Mouse (Mus musculus) cortical plate, adult 2 months (tissue): ENCODE measurements at regions not wholly inside any gene's neighbourhood (a gene's known extent, or its start where the extent isn't known, plus 50 kb on each side); places are given as distances from the start of the nearest gene placed in this dataset.

ENCODE experiments used
- CTCF ChIP-seq: fragments of 200-500 bp; IDR thresholded peaks from 2 replicates; pipeline ENCODE4 v1.5.1; 2011; ENCODE audit warnings: mild to moderate bottlenecking, control low read depth, low read length; ENCODE audit not compliant: insufficient read depth; ENCODE audit errors: extremely low read depth
- POLR2A ChIP-seq: fragments of 200-500 bp; IDR thresholded peaks from 2 replicates; pipeline ENCODE4 v1.6.1; 2011; ENCODE audit warnings: mild to moderate bottlenecking, low read length, control low read depth; ENCODE audit not compliant: insufficient read depth; ENCODE audit errors: extremely low read depth

DNA sequence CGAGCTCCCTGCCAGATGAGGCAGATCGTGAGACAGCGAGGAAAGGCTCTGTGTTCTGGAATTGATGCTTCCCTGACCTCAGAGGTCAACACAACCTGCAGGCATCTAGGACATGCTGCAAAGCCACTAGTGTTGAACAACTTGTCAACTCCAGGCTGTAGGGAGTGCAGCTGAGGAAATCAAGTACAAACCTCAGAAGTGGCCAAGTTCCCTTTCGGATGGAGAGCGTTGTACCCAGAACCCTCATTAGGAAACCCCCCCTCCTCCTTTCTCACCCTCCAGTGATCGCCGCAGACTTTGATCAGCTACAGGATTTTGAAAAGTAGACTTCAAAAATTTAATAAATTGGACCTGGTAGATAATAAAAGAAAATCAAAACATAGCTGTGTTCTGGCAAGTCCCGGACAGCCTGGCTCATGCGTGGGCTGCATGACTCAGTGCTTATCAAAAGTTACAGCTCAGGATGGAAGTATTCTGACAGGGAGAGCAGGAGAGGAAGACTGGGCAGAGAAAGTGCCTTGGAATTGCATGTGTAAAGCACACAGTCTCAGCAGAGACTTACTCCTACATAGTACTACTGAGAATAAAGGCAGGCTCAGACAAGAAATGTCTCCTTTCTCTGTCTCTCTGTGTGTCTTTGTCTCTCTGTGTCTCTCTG, 224.2 kb downstream of the Diras2 start:
- TF ChIP-seq POLR2A (no peak), CTCF (no peak)
